Mouse (Mus musculus): Measurements from ENCODE around the gene Nkap. TPM values are rescaled to one million over a fixed set of nuclear protein-coding genes. Genes with fewer than 3 reads are reported as not detected.
"Not testable (repeated sequence)": the region's sequence is repeated elsewhere in the genome, so short reads cannot be mapped to it uniquely, and the experiment has no call there.

Nkap gene
- polyA plus RNA-seq, 1 experiment from 2014 or later, result 26.8 TPM

- Histone ChIP-seq H3K4me3 (ENCODE audit: low read depth, low read length) (no peak overlapping the region), H3K9me3 (replicated peaks; ENCODE audit: control insufficient read depth, low read length, poor library complexity, severe bottlenecking) (no peaks in the 10 kb centered on the region), H3K9ac (ENCODE audit: low read depth, low read length) (no peak overlapping the region), H3K4me2 (ENCODE audit: low read length) (no peak overlapping the region), H3K27ac (ENCODE audit: low read length) (no peak overlapping the region), H3K4me1 (ENCODE audit: control insufficient read depth, insufficient read depth, low read length) (peaks cover 12% of the 10 kb centered on the region), H3K27me3 (ENCODE audit: control insufficient read depth, insufficient read depth, low read depth, low read length) (no peaks in the 10 kb centered on the region), H3K36me3 (ENCODE audit: control insufficient read depth, insufficient read depth, low read length) (no peaks in the 10 kb centered on the region)
- WGBS, result 94% methylated on average over 7 of the region's 7 CpGs
- no peak for ATAC-seq
These were observed 1.1 kb upstream of the Nkap start for GRCm38 (mm10) chrX:37125511-37125910.

DNA sequence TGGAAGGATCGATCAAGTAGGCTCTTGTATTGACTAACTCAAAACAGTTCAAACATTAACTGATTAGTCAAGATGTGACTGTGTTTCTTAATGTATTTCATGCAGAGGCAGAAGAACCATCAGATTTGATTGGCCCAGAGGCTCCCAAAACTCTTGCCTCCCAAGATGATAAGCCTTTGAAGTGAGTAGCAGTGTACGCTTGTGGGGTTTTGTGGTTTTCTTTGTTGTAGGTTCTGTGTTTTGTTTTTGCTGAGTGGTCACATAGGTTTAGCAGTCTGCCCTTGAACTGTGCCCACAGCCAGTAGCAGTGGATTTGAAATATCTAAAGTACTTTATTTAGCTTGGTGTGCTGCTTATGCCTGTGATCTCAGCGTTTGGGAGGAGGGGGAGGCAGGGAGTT is 15.1 kb downstream of the Nkap start:
- H3K9ac ChIP-seq (ENCODE audit: low read depth, low read length), result no peak overlapping the region
- ATAC-seq, result no peak
- 87% methylated on average over 3 of the region's 3 CpGs for WGBS
- H3K4me1 ChIP-seq (ENCODE audit: control insufficient read depth, insufficient read depth, low read length), result no peaks in the 10 kb centered on the region
- no peak overlapping the region for H3K4me2 ChIP-seq (ENCODE audit: low read length)
- H3K9me3 ChIP-seq (replicated peaks; ENCODE audit: control insufficient read depth, low read length, poor library complexity, severe bottlenecking), result no peaks in the 10 kb centered on the region
- H3K27ac ChIP-seq (ENCODE audit: low read length), result no peak overlapping the region
- H3K4me3 ChIP-seq (ENCODE audit: low read depth, low read length), result no peak overlapping the region
- H3K36me3 ChIP-seq (ENCODE audit: control insufficient read depth, insufficient read depth, low read length), result 0 out of 2 replicates have a peak, but pooled peaks cover 2% of the 10 kb centered on the region
- no peaks in the 10 kb centered on the region for H3K27me3 ChIP-seq (ENCODE audit: control insufficient read depth, insufficient read depth, low read depth, low read length)

DNA sequence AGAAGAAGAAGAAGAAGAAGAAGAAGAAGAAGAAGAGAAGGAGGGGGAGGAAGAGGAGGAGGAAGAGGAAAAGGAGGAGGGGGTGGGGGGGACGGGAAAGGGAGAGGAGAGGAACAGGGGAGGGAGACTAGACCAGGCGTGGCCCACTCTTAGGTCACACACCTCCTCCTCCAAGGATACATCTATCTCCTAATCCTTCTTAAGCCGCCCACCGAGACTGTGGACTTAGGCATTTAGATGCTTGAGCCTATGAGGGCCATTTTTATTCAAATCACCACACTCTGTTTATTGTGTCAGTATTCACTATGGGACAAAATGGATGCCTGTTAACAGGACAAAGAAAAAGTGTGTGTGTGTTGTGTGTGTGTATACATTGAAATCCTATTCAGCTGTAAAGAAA is 17.9 kb downstream of the Nkap start:
- not testable (repeated sequence) for ATAC-seq; H3K4me3 ChIP-seq (ENCODE audit: low read depth, low read length); H3K4me2 ChIP-seq (ENCODE audit: low read length); H3K36me3 ChIP-seq (ENCODE audit: control insufficient read depth, insufficient read depth, low read length); H3K27me3 ChIP-seq (ENCODE audit: control insufficient read depth, insufficient read depth, low read depth, low read length); H3K9ac ChIP-seq (ENCODE audit: low read depth, low read length); H3K9me3 ChIP-seq (replicated peaks; ENCODE audit: control insufficient read depth, low read length, poor library complexity, severe bottlenecking); H3K4me1 ChIP-seq (ENCODE audit: control insufficient read depth, insufficient read depth, low read length); H3K27ac ChIP-seq (ENCODE audit: low read length)
- 38% methylated on average over 1 of the region's 4 CpGs for WGBS

DNA sequence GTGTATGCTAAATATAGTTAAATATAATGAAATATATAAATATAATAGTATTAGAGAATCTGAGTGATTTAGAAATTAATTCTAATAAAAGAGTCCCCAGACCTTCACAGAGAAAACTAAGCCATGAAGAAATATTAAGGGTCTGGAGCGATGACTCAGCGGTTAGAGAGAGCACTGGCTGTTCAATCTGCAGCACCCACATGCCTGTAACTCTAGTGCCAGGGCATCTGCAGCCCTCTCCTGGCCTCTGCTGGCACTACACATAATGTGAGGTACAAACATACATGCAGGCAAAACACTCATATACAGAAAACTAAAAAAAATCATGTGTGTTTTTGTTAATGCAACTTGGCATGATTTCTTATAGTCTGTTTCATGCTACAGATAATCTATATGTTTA is 18.4 kb downstream of the Nkap start:
- Histone ChIP-seq H3K4me3 (ENCODE audit: low read depth, low read length) (no peak overlapping the region), H3K27me3 (ENCODE audit: control insufficient read depth, insufficient read depth, low read depth, low read length) (no peaks in the 10 kb centered on the region), H3K36me3 (ENCODE audit: control insufficient read depth, insufficient read depth, low read length) (0 out of 2 replicates have a peak, but pooled peaks cover 2% of the 10 kb centered on the region), H3K27ac (ENCODE audit: low read length) (no peak overlapping the region), H3K9ac (ENCODE audit: low read depth, low read length) (no peak overlapping the region), H3K4me1 (ENCODE audit: control insufficient read depth, insufficient read depth, low read length) (no peaks in the 10 kb centered on the region), H3K9me3 (replicated peaks; ENCODE audit: control insufficient read depth, low read length, poor library complexity, severe bottlenecking) (no peaks in the 10 kb centered on the region), H3K4me2 (ENCODE audit: low read length) (no peak overlapping the region)
- ATAC-seq, result no peak
- WGBS, result 86% methylated on average over 2 of the region's 2 CpGs

GRCm38 (mm10) chrX:37157839-37158238 is 31.2 kb downstream of the Nkap start:
- H3K27ac ChIP-seq (ENCODE audit: low read length), result no peak overlapping the region
- no peak for ATAC-seq
- H3K9ac ChIP-seq (ENCODE audit: low read depth, low read length), result no peak overlapping the region
- H3K36me3 ChIP-seq (ENCODE audit: control insufficient read depth, insufficient read depth, low read length), result no peaks in the 10 kb centered on the region; the same call in 1 of the 2 replicates
- no peak overlapping the region for H3K4me2 ChIP-seq (ENCODE audit: low read length)
- no peaks in the 10 kb centered on the region for H3K27me3 ChIP-seq (ENCODE audit: control insufficient read depth, insufficient read depth, low read depth, low read length)
- 63% methylated on average over 4 of the region's 4 CpGs for WGBS
- no peaks in the 10 kb centered on the region for H3K4me1 ChIP-seq (ENCODE audit: control insufficient read depth, insufficient read depth, low read length)
- no peaks in the 10 kb centered on the region for H3K9me3 ChIP-seq (replicated peaks; ENCODE audit: control insufficient read depth, low read length, poor library complexity, severe bottlenecking)
- no peak overlapping the region for H3K4me3 ChIP-seq (ENCODE audit: low read depth, low read length)

- WGBS, result 67% methylated on average over 10 of the region's 10 CpGs
- Histone ChIP-seq H3K4me3 (ENCODE audit: low read depth, low read length) (no peak overlapping the region), H3K4me2 (ENCODE audit: low read length) (no peak overlapping the region)
These were observed 34.6 kb downstream of the Nkap start for GRCm38 (mm10) chrX:37161169-37161568.

GRCm38 (mm10) chrX:37163115-37163514 is 36.5 kb downstream of the Nkap start:
- Histone ChIP-seq H3K27me3 (ENCODE audit: control insufficient read depth, insufficient read depth, low read depth, low read length) (no peaks in the 10 kb centered on the region), H3K4me1 (ENCODE audit: control insufficient read depth, insufficient read depth, low read length) (no peaks in the 10 kb centered on the region), H3K27ac (ENCODE audit: low read length) (no peak overlapping the region), H3K4me2 (ENCODE audit: low read length) (no peak overlapping the region), H3K36me3 (ENCODE audit: control insufficient read depth, insufficient read depth, low read length) (no peaks in the 10 kb centered on the region), H3K9me3 (replicated peaks; ENCODE audit: control insufficient read depth, low read length, poor library complexity, severe bottlenecking) (no peaks in the 10 kb centered on the region), H3K9ac (ENCODE audit: low read depth, low read length) (no peak overlapping the region), H3K4me3 (ENCODE audit: low read depth, low read length) (no peak overlapping the region)
- no peak for ATAC-seq
- 80% methylated on average over 18 of the region's 18 CpGs for WGBS

More at GRCm38 (mm10) chrX:37161169-37161568, 34.6 kb downstream of the Nkap start:
- H3K9ac ChIP-seq (ENCODE audit: low read depth, low read length), result no peak overlapping the region
- H3K27ac ChIP-seq (ENCODE audit: low read length), result no peak overlapping the region
- no peaks in the 10 kb centered on the region for H3K4me1 ChIP-seq (ENCODE audit: control insufficient read depth, insufficient read depth, low read length)
- no peaks in the 10 kb centered on the region for H3K36me3 ChIP-seq (ENCODE audit: control insufficient read depth, insufficient read depth, low read length)
- H3K9me3 ChIP-seq (replicated peaks; ENCODE audit: control insufficient read depth, low read length, poor library complexity, severe bottlenecking), result no peaks in the 10 kb centered on the region
- H3K27me3 ChIP-seq (ENCODE audit: control insufficient read depth, insufficient read depth, low read depth, low read length), result no peaks in the 10 kb centered on the region
- ATAC-seq, result no peak

- no peak for ATAC-seq
- WGBS, result 40% methylated on average over 3 of the region's 3 CpGs
These were observed 40.5 kb downstream of the Nkap start for GRCm38 (mm10) chrX:37167085-37167484.

GRCm38 (mm10) chrX:37168742-37169141 is 42.1 kb downstream of the Nkap start, which contains the start of gene Akap14:
TSS of gene Akap14 (minus strand) at chrX:37168842.
- H3K4me3 ChIP-seq (ENCODE audit: low read depth, low read length), result no peak within 1 kb of the TSS
- WGBS, result 42% methylated on average over 5 of the region's 5 CpGs
- no peak for ATAC-seq
- no peaks in the 10 kb centered on the region for H3K9me3 ChIP-seq (replicated peaks; ENCODE audit: control insufficient read depth, low read length, poor library complexity, severe bottlenecking)
- no peak within 1 kb of the TSS for H3K9ac ChIP-seq (ENCODE audit: low read depth, low read length)
- no peaks in the 10 kb centered on the region for H3K27me3 ChIP-seq (ENCODE audit: control insufficient read depth, insufficient read depth, low read depth, low read length)
- no peaks in the 10 kb centered on the region for H3K4me1 ChIP-seq (ENCODE audit: control insufficient read depth, insufficient read depth, low read length)
- no peaks in the 10 kb centered on the region for H3K36me3 ChIP-seq (ENCODE audit: control insufficient read depth, insufficient read depth, low read length)
- no peak within 1 kb of the TSS for H3K4me2 ChIP-seq (ENCODE audit: low read length)
- no peak within 1 kb of the TSS for H3K27ac ChIP-seq (ENCODE audit: low read length)

More at GRCm38 (mm10) chrX:37167085-37167484, 40.5 kb downstream of the Nkap start:
- no peak overlapping the region for H3K9ac ChIP-seq (ENCODE audit: low read depth, low read length)
- H3K36me3 ChIP-seq (ENCODE audit: control insufficient read depth, insufficient read depth, low read length), result no peaks in the 10 kb centered on the region
- H3K4me3 ChIP-seq (ENCODE audit: low read depth, low read length), result no peak overlapping the region
- no peaks in the 10 kb centered on the region for H3K4me1 ChIP-seq (ENCODE audit: control insufficient read depth, insufficient read depth, low read length)
- no peaks in the 10 kb centered on the region for H3K9me3 ChIP-seq (replicated peaks; ENCODE audit: control insufficient read depth, low read length, poor library complexity, severe bottlenecking)
- no peaks in the 10 kb centered on the region for H3K27me3 ChIP-seq (ENCODE audit: control insufficient read depth, insufficient read depth, low read depth, low read length)
- no peak overlapping the region for H3K27ac ChIP-seq (ENCODE audit: low read length)
- no peak overlapping the region for H3K4me2 ChIP-seq (ENCODE audit: low read length)
